Mouse (Mus musculus): ENCODE data around the gene Slc44a4. TPM values are rescaled to one million over a fixed set of nuclear protein-coding genes. Genes with fewer than 3 reads are reported as not detected.

Slc44a4 gene
- polyA plus RNA-seq (2014; fragmentation: Nextera tagmentation; extraction: Ambion mirVana): 0.21 TPM in 1 of 2 replicates, not detected in the other

- ATAC-seq (ENCODE audit: insufficient number of reproducible peaks, low FRiP score, low TSS enrichment, low read depth) (no peak), DNase-seq (ENCODE audit: low spot score) (no peak)
- H3K4me1 ChIP-seq (ENCODE audit: control insufficient read depth, insufficient read depth, low read length): no peaks in the 10 kb centered on the region
- 35% methylated on average over 18 of the region's 18 CpGs for WGBS
- peaks cover 27% of the 10 kb centered on the region for H3K36me3 ChIP-seq (ENCODE audit: control insufficient read depth, insufficient read depth, low read length)
- no peaks in the 10 kb centered on the region for H3K27me3 ChIP-seq (ENCODE audit: control insufficient read depth, insufficient read depth, low read length)
- H3K4me2 ChIP-seq (ENCODE audit: low read depth, severe bottlenecking): no peak within 1 kb of the TSS
- no peak within 1 kb of the TSS for H3K9ac ChIP-seq (ENCODE audit: low read length)
- no peak within 1 kb of the TSS for H3K27ac ChIP-seq (replicated peaks; ENCODE audit: low read depth, low read length)
- H3K9me3 ChIP-seq (ENCODE audit: control insufficient read depth, low read length): no peaks in the 10 kb centered on the region
- no peak within 1 kb of the TSS for H3K4me3 ChIP-seq (ENCODE audit: low read depth, low read length)
Measured at GRCm38 (mm10) chr17:34913930-34914665, at the start of gene Slc44a4. Gene Slc44a4, plus strand, starts transcription at chr17:34914466.

- Histone ChIP-seq H3K9me3 (ENCODE audit: control insufficient read depth, low read length) (no peaks in the 10 kb centered on the region), H3K36me3 (ENCODE audit: control insufficient read depth, insufficient read depth, low read length) (no peaks in the 10 kb centered on the region), H3K4me3 (ENCODE audit: low read depth, low read length) (no peak overlapping the region), H3K27ac (replicated peaks; ENCODE audit: low read depth, low read length) (no peak overlapping the region), H3K4me2 (ENCODE audit: low read depth, severe bottlenecking) (no peak overlapping the region), H3K27me3 (ENCODE audit: control insufficient read depth, insufficient read depth, low read length) (no peaks in the 10 kb centered on the region), H3K4me1 (ENCODE audit: control insufficient read depth, insufficient read depth, low read length) (no peaks in the 10 kb centered on the region), H3K9ac (ENCODE audit: low read length) (no peak overlapping the region)
- no peak for DNase-seq (ENCODE audit: low spot score)
- ATAC-seq (ENCODE audit: insufficient number of reproducible peaks, low FRiP score, low TSS enrichment, low read depth): no peak
- WGBS: 60% methylated on average over 7 of the region's 7 CpGs
Measured at GRCm38 (mm10) chr17:34865981-34866380, 48.3 kb upstream of the Slc44a4 start.

GRCm38 (mm10) chr17:34874321-34874720 lies 39.9 kb upstream of the Slc44a4 start:
- Histone ChIP-seq H3K9me3 (ENCODE audit: control insufficient read depth, low read length) (no peaks in the 10 kb centered on the region), H3K9ac (ENCODE audit: low read length) (no peak overlapping the region), H3K4me3 (ENCODE audit: low read depth, low read length) (no peak overlapping the region), H3K27ac (replicated peaks; ENCODE audit: low read depth, low read length) (no peak overlapping the region), H3K4me2 (ENCODE audit: low read depth, severe bottlenecking) (no peak overlapping the region), H3K27me3 (ENCODE audit: control insufficient read depth, insufficient read depth, low read length) (no peaks in the 10 kb centered on the region), H3K36me3 (ENCODE audit: control insufficient read depth, insufficient read depth, low read length) (no peaks in the 10 kb centered on the region), H3K4me1 (ENCODE audit: control insufficient read depth, insufficient read depth, low read length) (no peaks in the 10 kb centered on the region)
- no peak for ATAC-seq (ENCODE audit: insufficient number of reproducible peaks, low FRiP score, low TSS enrichment, low read depth)
- 91% methylated on average over 6 of the region's 6 CpGs for WGBS
- no peak for DNase-seq (ENCODE audit: low spot score)

DNA sequence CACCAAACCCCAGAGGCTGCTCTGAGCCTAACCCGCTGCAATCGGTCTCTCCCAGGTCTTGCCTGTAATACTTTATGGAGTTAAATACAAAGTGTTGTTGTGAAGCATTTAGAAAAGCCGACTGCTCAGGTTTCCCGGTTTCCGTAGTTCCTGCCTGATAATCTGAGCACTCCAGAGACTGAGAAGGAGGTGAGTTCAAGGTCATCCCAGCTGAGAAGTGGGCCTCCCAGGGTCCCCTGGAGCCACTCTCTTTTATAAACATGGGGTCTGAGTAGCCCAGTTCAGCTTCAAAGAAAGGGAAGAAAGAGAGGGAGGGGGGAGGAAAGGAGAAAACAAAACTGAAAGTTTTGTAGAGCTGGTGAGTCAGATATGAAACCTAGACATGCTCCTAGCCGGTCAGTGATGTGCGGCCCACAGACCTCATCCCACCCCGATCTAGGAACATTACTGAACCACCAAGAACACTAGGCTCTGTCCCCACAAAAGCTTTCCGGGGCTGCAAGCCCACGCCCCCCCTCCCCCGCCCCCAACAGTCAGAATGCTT lies 34.9 kb upstream of the Slc44a4 start, which contains the start of gene Zbtb12:
Zbtb12 (plus strand) TSS at position 148 of the 544 bp plus-strand sequence.
- H3K4me1 ChIP-seq (ENCODE audit: control insufficient read depth, insufficient read depth, low read length): no peaks in the 10 kb centered on the region
- H3K9me3 ChIP-seq (ENCODE audit: control insufficient read depth, low read length): no peaks in the 10 kb centered on the region
- no peak within 1 kb of the TSS for H3K27ac ChIP-seq (replicated peaks; ENCODE audit: low read depth, low read length)
- H3K36me3 ChIP-seq (ENCODE audit: control insufficient read depth, insufficient read depth, low read length): no peaks in the 10 kb centered on the region
- H3K27me3 ChIP-seq (ENCODE audit: control insufficient read depth, insufficient read depth, low read length): no peaks in the 10 kb centered on the region
- 60% methylated on average over 11 of the region's 11 CpGs for WGBS
- DNase-seq (ENCODE audit: low spot score) (no peak), ATAC-seq (ENCODE audit: insufficient number of reproducible peaks, low FRiP score, low TSS enrichment, low read depth) (no peak)
- no peak within 1 kb of the TSS for H3K4me2 ChIP-seq (ENCODE audit: low read depth, severe bottlenecking)
- no peak within 1 kb of the TSS for H3K4me3 ChIP-seq (ENCODE audit: low read depth, low read length)
- no peak within 1 kb of the TSS for H3K9ac ChIP-seq (ENCODE audit: low read length)

GRCm38 (mm10) chr17:34881166-34881565 lies 33.1 kb upstream of the Slc44a4 start:
- DNase-seq (ENCODE audit: low spot score): no peak
- H3K4me2 ChIP-seq (ENCODE audit: low read depth, severe bottlenecking): no peak overlapping the region
- no peak overlapping the region for H3K4me3 ChIP-seq (ENCODE audit: low read depth, low read length)
- no peak overlapping the region for H3K9ac ChIP-seq (ENCODE audit: low read length)
- no peak for ATAC-seq (ENCODE audit: insufficient number of reproducible peaks, low FRiP score, low TSS enrichment, low read depth)
- H3K36me3 ChIP-seq (ENCODE audit: control insufficient read depth, insufficient read depth, low read length): no peaks in the 10 kb centered on the region
- H3K27ac ChIP-seq (replicated peaks; ENCODE audit: low read depth, low read length): no peak overlapping the region
- H3K4me1 ChIP-seq (ENCODE audit: control insufficient read depth, insufficient read depth, low read length): no peaks in the 10 kb centered on the region
- H3K27me3 ChIP-seq (ENCODE audit: control insufficient read depth, insufficient read depth, low read length): no peaks in the 10 kb centered on the region
- no peaks in the 10 kb centered on the region for H3K9me3 ChIP-seq (ENCODE audit: control insufficient read depth, low read length)

DNA sequence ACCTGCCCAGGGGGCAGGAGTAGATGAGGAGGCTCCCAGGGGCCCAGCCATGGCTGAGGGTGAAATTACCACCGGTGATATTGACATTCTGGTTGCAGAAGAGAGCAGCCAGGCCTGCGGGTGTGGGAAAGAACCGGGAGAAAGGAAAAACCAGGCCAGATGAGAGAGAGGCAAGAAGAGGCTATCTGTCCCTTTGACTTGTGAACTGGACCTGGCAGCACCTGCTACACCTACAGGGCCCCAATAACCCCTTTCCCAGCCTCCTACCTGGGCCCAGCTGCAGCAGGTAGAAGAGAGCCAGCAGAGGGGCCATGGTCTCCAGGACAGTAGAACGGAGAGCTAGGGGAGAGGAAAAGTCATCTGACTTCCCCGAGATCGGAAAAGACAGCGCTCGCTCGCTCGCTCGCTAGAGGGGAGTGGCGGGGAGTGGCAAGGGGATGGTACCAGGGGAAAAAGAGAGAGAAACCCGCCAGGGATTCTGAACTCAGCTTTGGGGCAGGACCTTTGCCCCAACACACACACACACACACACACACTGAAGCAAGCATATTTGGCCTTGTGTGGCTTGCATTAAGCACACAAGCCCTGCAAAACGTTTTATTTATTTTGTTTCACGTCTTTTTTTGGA lies 32.5 kb upstream of the Slc44a4 start, which contains the start of gene Gm20547:
Gm20547 (minus strand) TSS at position 360 of the 628 bp plus-strand sequence.
- no peaks in the 10 kb centered on the region for H3K36me3 ChIP-seq (ENCODE audit: control insufficient read depth, insufficient read depth, low read length)
- WGBS: 10% methylated on average over 15 of the region's 15 CpGs
- H3K9me3 ChIP-seq (ENCODE audit: control insufficient read depth, low read length): no peaks in the 10 kb centered on the region
- H3K4me1 ChIP-seq (ENCODE audit: control insufficient read depth, insufficient read depth, low read length): no peaks in the 10 kb centered on the region
- no peak within 1 kb of the TSS for H3K9ac ChIP-seq (ENCODE audit: low read length)
- ATAC-seq (ENCODE audit: insufficient number of reproducible peaks, low FRiP score, low TSS enrichment, low read depth): no peak
- H3K4me2 ChIP-seq (ENCODE audit: low read depth, severe bottlenecking): peak within 1 kb of the TSS; percentile 22; the same call in 1 of the 2 replicates
- no peak within 1 kb of the TSS for H3K4me3 ChIP-seq (ENCODE audit: low read depth, low read length)
- no peaks in the 10 kb centered on the region for H3K27me3 ChIP-seq (ENCODE audit: control insufficient read depth, insufficient read depth, low read length)
- no peak within 1 kb of the TSS for H3K27ac ChIP-seq (replicated peaks; ENCODE audit: low read depth, low read length)
- DNase-seq (ENCODE audit: low spot score): no peak

DNA sequence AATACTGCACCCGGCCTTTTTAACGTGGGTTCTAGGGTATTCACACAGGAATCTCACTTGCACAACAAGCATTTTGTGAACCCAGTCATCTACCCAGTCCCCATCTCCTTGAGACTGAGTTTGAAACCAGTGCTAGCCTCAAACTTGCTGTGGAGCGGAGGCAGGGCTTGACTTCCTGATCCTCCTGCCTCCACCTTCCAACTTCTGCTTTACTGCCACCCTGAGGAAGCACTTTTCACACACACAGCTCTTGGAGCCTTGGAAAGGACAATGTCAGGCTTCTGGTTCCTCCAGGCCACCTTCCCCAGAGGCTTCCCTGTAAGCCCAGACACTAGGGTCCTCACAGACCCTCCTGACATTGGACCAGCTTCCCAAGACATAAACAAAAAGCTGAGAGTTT lies 30.9 kb upstream of the Slc44a4 start:
- no peak for DNase-seq (ENCODE audit: low spot score)
- Histone ChIP-seq H3K36me3 (ENCODE audit: control insufficient read depth, insufficient read depth, low read length) (no peaks in the 10 kb centered on the region), H3K4me1 (ENCODE audit: control insufficient read depth, insufficient read depth, low read length) (no peaks in the 10 kb centered on the region), H3K4me3 (ENCODE audit: low read depth, low read length) (no peak overlapping the region), H3K27ac (replicated peaks; ENCODE audit: low read depth, low read length) (no peak overlapping the region), H3K9me3 (ENCODE audit: control insufficient read depth, low read length) (no peaks in the 10 kb centered on the region), H3K9ac (ENCODE audit: low read length) (no peak overlapping the region), H3K27me3 (ENCODE audit: control insufficient read depth, insufficient read depth, low read length) (no peaks in the 10 kb centered on the region), H3K4me2 (ENCODE audit: low read depth, severe bottlenecking) (no peak overlapping the region)
- ATAC-seq (ENCODE audit: insufficient number of reproducible peaks, low FRiP score, low TSS enrichment, low read depth): no peak
- 60% methylated on average over 3 of the region's 3 CpGs for WGBS

DNA sequence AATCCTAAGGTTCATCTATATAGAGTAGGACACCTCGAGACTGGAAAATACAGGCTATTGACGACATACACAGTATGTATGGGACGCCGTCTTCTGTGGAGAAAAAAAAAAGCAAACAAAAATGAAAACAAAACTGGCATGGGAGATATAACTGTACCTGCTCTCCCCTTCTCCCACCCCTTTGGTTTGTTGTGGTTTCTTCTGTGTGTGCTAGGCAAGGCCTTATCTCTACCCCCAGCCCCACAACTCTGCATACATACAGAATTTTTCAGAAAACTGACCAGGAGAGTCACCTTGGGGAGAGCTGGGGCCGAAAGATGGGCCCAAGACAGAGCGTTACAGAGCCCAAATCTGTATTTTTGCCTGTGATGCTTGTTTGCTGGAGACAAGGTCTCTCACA lies 29.6 kb upstream of the Slc44a4 start:
- Histone ChIP-seq H3K4me1 (ENCODE audit: control insufficient read depth, insufficient read depth, low read length) (no peaks in the 10 kb centered on the region), H3K27ac (replicated peaks; ENCODE audit: low read depth, low read length) (no peak overlapping the region), H3K4me2 (ENCODE audit: low read depth, severe bottlenecking) (no peak overlapping the region), H3K9ac (ENCODE audit: low read length) (no peak overlapping the region), H3K9me3 (ENCODE audit: control insufficient read depth, low read length) (no peaks in the 10 kb centered on the region), H3K36me3 (ENCODE audit: control insufficient read depth, insufficient read depth, low read length) (no peaks in the 10 kb centered on the region), H3K27me3 (ENCODE audit: control insufficient read depth, insufficient read depth, low read length) (no peaks in the 10 kb centered on the region), H3K4me3 (ENCODE audit: low read depth, low read length) (no peak overlapping the region)
- WGBS: 93% methylated on average over 6 of the region's 6 CpGs
- DNase-seq (ENCODE audit: low spot score): no peak
- ATAC-seq (ENCODE audit: insufficient number of reproducible peaks, low FRiP score, low TSS enrichment, low read depth): no peak
